Mouse (Mus musculus): ENCODE results near the gene Dlg5. TPM values are rescaled to one million over a fixed set of nuclear protein-coding genes. Genes with fewer than 3 reads are reported as not detected.

Dlg5 gene
- total RNA-seq, 1 experiment from 2014 or later, result 66.6 TPM

DNA sequence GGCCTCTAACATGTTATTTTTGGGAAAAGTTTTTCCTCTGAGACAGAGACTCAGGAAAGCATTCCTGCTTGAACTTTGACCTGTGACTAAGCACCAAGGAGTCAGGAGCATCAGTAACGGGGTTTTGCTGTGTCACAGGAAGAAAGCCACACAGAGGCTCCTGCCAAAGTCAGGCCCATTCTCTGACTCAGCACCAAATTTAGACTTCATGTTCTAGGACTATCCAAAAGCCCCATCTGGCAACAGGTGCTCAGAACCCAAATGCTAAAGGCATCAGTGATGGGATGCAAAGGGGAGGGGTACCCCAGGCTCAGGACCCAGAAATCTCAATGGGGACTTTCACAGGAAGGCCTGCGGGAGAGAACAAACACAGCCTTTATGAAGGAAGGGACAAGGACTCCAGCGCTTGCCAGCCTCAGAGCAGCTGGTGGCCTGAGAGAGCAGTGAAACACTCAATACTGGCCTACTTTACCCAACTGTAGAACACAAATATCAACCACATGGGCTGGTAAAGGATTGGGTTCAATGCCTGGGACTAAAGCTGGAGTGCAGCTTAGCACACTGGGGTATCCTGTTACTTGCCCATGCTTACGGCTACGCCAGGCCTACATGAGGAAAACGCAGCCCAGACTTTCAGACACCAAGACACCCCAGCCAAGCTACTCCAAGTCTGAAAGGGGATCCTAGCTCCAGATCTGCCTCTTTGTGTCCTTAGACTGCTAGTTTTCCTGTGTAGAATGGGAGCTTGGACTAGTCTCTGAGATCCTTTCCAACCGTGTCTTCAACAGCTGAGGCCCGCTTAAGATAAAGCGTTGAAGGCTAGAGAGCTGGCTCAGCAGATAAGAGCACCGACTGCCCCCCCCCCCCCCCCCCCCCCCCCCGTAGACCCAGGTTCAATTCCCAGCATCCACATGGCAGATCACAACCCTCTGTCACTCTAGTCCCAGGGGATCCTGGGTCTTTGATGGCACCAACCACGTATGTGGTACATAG, 12.8 kb downstream of the Dlg5 start:
- DNase-seq, result no peak

DNA sequence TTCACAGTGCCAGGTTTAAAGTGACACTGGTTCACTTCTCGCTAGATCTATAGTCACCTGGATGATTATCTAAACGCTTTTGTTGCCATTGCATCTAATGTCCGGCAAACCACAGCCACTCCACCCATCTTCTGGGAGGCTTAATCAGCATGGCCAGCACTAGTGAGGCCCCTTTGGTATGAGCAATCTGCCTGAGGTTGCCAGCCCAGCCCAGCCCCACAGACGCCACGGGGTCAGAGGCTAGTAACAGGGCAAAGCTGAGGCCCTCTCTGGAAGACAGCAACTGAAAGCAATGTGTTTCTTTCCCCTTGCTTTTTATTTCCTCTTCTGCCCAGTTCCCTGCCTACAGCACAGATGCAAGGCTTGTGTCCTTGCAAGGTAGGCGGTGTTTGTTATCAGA, 17.2 kb downstream of the Dlg5 start:
- no peak for DNase-seq

GRCm38 (mm10) chr14:24227015-24227414, 18.7 kb downstream of the Dlg5 start:
- DNase-seq, result no peak

DNA sequence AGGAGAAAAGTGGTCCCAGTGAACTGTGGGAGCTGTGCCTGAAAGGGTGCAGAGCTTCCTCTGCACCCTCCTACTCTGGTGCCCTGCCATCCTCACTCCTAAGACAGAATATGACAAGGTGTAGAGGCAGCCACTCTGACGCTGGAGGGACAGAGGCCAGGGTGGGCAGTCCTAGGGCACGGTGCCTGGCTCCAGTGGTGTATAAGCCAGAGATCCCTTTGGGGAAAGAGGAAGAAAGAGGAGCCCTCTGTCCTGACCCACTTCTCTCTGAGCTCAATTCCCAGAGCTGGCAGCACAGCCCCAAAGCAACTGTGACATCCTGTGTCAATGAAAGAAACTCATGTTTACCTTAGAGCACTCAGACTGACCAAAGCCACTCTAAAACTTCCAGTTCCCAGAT, 19.4 kb downstream of the Dlg5 start:
- no peak for DNase-seq

- DNase-seq, result peak; percentile 56
These were observed 23.0 kb downstream of the Dlg5 start for GRCm38 (mm10) chr14:24222759-24223158.

DNA sequence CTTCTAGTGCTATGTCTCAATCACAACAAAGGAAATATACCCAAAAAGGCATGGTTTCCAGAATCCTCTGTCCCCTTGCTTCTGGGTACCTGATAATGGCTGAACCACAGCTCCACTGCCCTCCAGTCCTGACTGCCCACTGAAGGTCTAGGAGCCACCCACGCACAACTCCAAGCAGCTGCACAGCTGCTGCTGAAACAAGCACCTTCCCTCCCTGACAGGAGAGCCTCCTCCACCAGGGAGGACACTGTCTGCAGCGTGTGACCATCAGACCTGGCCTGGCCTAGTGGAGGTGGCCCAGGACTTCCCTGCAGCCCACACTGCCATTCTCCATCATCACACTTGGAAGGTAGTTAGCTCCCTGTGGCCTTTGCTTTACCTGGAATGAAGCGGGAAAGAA, 23.4 kb downstream of the Dlg5 start:
- no peak for DNase-seq

DNA sequence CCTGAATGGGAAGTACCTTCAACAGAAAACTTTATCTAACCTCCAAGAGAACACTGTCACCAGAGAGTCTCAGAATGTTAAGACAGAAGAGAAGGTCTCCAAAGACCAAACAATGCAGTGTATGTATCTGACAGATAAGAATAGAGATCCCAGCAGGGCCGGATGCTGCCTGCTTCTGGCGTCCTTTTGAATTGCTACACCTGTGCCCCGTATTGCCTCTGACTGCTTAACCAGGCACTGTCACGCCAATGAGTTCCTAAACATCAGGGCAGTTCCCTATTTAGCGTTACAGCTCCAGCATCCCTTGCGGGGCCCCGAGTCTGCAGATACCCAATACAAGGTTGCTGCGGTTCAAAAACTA, 28.4 kb downstream of the Dlg5 start:
- DNase-seq, result no peak

DNA sequence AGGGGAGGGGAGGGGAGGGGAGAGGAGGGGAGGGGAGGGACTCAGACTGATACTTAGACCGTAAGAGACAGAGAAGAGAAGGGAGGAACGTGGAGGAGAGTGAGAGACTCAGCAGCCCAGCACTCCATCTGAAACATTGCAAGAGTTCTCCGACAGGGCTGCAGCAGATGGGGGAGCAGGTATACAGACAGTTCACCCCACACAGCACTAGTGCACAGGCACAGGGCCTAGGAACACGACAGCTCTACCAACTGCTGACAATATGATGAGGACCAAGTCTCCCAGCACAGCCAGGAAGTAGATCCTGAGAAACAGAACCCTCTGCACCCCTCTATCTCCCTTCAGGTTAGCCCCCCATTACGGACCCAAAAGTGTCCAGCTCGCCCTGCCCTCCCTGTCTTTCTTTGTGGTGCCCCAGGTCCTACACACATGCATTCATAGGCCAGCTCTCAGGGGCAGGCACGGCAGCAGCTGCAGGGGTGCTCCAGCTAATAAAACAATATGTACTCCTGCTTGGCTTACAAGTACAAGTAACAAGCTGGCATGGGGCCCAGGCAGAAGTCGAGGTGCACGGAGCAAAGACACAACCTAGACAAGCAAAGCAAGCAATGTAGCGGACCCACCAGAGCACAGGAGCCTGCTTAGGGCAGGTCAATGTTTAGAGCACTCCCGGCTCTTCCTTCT, 28.9 kb downstream of the Dlg5 start:
- no peak for DNase-seq

DNA sequence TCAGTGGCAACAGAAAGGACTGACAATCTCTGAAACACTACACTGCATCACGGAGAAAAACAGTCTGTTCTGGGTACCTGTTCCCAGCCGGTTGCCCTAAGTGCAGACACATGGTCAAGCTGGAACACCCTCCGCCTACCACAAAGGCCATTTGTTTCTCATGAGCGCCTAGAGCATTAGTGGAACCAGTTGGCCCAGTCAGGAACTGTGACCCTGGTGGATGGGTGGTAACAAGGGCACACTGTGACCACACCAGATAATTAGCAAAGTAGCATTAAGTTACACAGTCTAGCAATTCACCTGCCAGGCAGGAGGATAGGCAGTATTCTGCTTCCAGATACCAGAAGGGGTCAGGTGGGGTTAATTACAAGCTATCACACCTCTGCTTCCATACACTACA, 29.7 kb downstream of the Dlg5 start:
- no peak for DNase-seq

DNA sequence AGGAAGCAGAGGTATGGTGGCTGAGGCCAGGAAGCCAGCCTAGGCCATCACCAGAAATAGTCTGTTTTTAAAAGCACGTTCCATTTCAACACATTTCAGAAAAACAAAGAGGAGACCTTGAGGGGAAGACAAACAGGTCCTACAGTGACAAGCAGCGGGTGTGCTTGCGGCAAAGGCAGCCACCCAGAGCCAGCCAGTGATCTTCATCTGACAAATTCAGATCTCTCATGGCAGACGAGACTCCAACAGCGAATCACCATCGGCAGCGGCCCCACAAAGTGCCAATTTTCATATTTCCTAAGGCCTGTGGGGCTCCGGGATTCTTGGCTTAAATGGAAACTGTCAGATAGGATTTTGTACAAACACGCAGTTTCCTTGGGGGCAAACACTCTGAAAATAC, 31.3 kb downstream of the Dlg5 start:
- peak; percentile 23 for DNase-seq

GRCm38 (mm10) chr14:24213336-24213735, 32.4 kb downstream of the Dlg5 start:
- DNase-seq, result no peak

GRCm38 (mm10) chr14:24212861-24213260, 32.9 kb downstream of the Dlg5 start:
- DNase-seq, result no peak

GRCm38 (mm10) chr14:24207360-24207752, 38.4 kb downstream of the Dlg5 start:
- DNase-seq, result no peak

DNA sequence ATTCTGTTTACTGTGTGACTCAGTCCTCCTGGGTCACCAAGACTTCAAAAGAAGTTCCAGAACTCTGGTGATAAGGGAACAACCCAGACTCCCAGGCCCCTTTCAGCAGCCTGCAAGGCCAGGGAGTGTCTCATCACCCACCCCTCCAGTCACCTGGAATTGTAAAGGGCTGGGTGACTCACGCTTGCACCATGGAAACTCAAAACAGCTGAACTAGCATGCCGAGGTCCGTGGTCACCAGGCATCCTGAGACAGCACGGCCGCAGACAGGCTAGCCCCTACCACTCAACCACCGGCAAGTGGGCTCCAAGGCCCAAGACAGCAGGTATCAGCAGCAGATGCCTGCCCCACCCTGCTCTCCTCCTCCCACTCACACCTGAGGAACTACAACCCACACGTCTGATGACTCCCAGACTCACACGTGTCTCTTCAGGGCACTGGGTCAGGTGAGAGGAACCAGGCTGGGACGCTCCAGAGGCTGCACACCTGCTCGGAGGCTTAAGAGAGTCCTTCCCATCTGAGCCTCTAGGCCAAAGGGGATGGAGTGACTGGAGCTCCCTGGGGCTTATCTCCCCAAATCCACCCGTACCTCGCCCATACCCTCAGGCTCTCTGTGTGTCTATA, 38.9 kb downstream of the Dlg5 start:
- peak; percentile 54 for DNase-seq

GRCm38 (mm10) chr14:24206314-24206713, 39.4 kb downstream of the Dlg5 start:
- peak; percentile 24 for DNase-seq

DNA sequence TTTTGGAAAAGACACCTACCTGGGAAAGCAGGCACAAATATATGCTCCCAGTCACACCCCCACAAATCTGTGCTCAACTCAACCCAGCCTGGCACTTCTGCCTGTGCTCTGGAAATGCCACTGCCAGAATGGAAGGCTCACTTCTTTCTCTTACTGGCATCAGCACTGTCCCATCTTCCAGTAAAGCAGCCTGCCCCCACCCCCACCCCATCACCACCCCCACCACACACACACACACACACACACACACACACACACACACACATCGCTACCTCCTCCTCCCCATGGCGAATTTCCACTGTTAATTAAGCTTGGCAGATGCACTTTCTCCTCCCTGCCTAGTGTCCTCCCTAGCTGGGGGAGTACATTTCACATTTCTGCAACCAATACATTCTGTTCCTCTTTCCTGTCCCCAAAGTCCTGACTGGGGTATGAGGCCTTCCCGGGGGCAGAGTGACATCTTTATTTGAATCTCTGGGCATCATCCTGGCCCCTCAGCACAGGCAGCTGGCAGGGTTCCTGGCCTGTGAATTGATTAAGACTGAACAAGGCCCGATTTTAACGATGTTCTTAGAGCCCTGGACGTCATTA, 40.3 kb downstream of the Dlg5 start:
- DNase-seq, result no peak

GRCm38 (mm10) chr14:24203210-24203609, 42.5 kb downstream of the Dlg5 start:
- no peak for DNase-seq

GRCm38 (mm10) chr14:24200771-24201170, 44.9 kb downstream of the Dlg5 start:
- no peak for DNase-seq

- no peak for DNase-seq
These were observed 46.0 kb downstream of the Dlg5 start for GRCm38 (mm10) chr14:24199732-24200131.

GRCm38 (mm10) chr14:24197865-24198264, 47.9 kb downstream of the Dlg5 start:
- DNase-seq, result no peak

GRCm38 (mm10) chr14:24196947-24197346, 48.8 kb downstream of the Dlg5 start:
- peak; percentile 52 for DNase-seq

- DNase-seq, result no peak
These were observed 55.6 kb downstream of the Dlg5 start for GRCm38 (mm10) chr14:24190131-24190530.

GRCm38 (mm10) chr14:24189598-24189997, 56.1 kb downstream of the Dlg5 start:
- no peak for DNase-seq

Measured in adrenal gland, postnatal 25 days (tissue).